Mouse (Mus musculus) CH12.LX (cell line): Measurements from ENCODE around the gene Arid1a. TPM values are rescaled to one million over a fixed set of nuclear protein-coding genes. Genes with fewer than 3 reads are reported as not detected.

Experiments used
- DNase-seq: peaks from one replicate; pipeline ENCODE4 v3.0.0-alpha.2; 2013; ENCODE audit errors: extremely low read depth
- H3K27ac ChIP-seq: 2 replicates; pipeline ENCODE4 v1.5.1; 2012; ENCODE audit warnings: low read depth, mild to moderate bottlenecking, control low read depth, moderate library complexity; ENCODE audit not compliant: insufficient read depth
- H3K27me3 ChIP-seq: replicated peaks from 2 replicates; pipeline ENCODE3; 2012; ENCODE audit warnings: inconsistent platforms
- H3K36me3 ChIP-seq, 2 experiments: replicated peaks in 1 of 2; 2 replicates each; pipeline versions ENCODE3 to v1.6.1; 2012; ENCODE audit warnings: inconsistent platforms in 1 of 2, low read length in 1 of 2, mild to moderate bottlenecking in 1 of 2, mixed read lengths in 1 of 2, moderate library complexity in 1 of 2; ENCODE audit not compliant: control insufficient read depth in 1 of 2, insufficient read depth in 1 of 2
- H3K4me1 ChIP-seq, 2 experiments: 2 replicates each; pipeline ENCODE4 v1.6.1; 2012; ENCODE audit warnings: inconsistent platforms in 1 of 2, moderate library complexity in 1 of 2; ENCODE audit not compliant: insufficient read depth in 2 of 2, control insufficient read depth in 1 of 2
- H3K4me2 ChIP-seq: 2 replicates; pipeline ENCODE4 v1.6.1; 2012; ENCODE audit warnings: low read depth, mild to moderate bottlenecking, control low read depth; ENCODE audit not compliant: poor library complexity, insufficient read depth, severe bottlenecking
- H3K4me3 ChIP-seq, 3 experiments: fragments of 150-350 bp in 1 of 3; sonication (generic) in 1 of 3; replicated peaks in 1 of 3; 2 replicates each; pipeline versions ENCODE3 to v1.5.1; 2011 to 2012; ENCODE audit warnings: low read depth in 2 of 3, low read length in 2 of 3, mild to moderate bottlenecking in 2 of 3, moderate library complexity in 2 of 3, control low read depth in 1 of 3, improper control_type of control experiment in 1 of 3, inconsistent platforms in 1 of 3, mixed read lengths in 1 of 3; ENCODE audit not compliant: poor library complexity in 1 of 3
- H3K79me2 ChIP-seq: replicated peaks from 2 replicates; pipeline ENCODE4 v1.6.1; 2012; ENCODE audit warnings: mild to moderate bottlenecking, moderate library complexity; ENCODE audit not compliant: control insufficient read depth, poor library complexity, insufficient read depth, severe bottlenecking; ENCODE audit errors: extremely low read depth
- H3K9ac ChIP-seq: 2 replicates; pipeline ENCODE4 v1.6.1; 2012; ENCODE audit warnings: low read depth, mild to moderate bottlenecking, control low read depth, moderate library complexity; ENCODE audit not compliant: insufficient read depth
- H3K9me3 ChIP-seq: replicated peaks from 2 replicates; pipeline ENCODE3; 2012; ENCODE audit warnings: low read length, inconsistent platforms, mixed read lengths
- CHD1 ChIP-seq: IDR thresholded peaks from 2 replicates; pipeline ENCODE4 v1.6.1; 2012; ENCODE audit warnings: low read depth, low read length, improper control_type of control experiment, inconsistent platforms
- CHD2 ChIP-seq: IDR thresholded peaks from 2 replicates; pipeline ENCODE4 v1.6.1; 2011; ENCODE audit warnings: low read length, improper control_type of control experiment
- CTCF ChIP-seq, 2 experiments: IDR thresholded peaks in 1 of 2; conservative IDR thresholded peaks in 1 of 2; 2 replicates each; pipeline ENCODE4 v1.5.1; 2011 to 2012; ENCODE audit warnings: low read depth in 2 of 2, low read length in 2 of 2, improper control_type of control experiment in 1 of 2, inconsistent platforms in 1 of 2, mild to moderate bottlenecking in 1 of 2, moderate library complexity in 1 of 2
- E2F4 ChIP-seq: IDR thresholded peaks from 2 replicates; pipeline ENCODE4 v1.6.1; 2011; ENCODE audit warnings: low read depth, low read length, improper control_type of control experiment; ENCODE audit not compliant: insufficient replicate concordance
- EP300 ChIP-seq: IDR thresholded peaks from 2 replicates; pipeline ENCODE4 v1.6.1; 2011; ENCODE audit warnings: low read length, improper control_type of control experiment
- ETS1 ChIP-seq: conservative IDR thresholded peaks from 2 replicates; pipeline ENCODE4 v1.6.1; 2012; ENCODE audit warnings: low read depth, mild to moderate bottlenecking, inconsistent platforms, low read length, improper control_type of control experiment, moderate library complexity
- JUN ChIP-seq: IDR thresholded peaks from 2 replicates; pipeline ENCODE4 v1.6.1; 2011; ENCODE audit warnings: low read depth, mild to moderate bottlenecking, low read length, improper control_type of control experiment, moderate library complexity; ENCODE audit not compliant: insufficient read depth
- JUND ChIP-seq: conservative IDR thresholded peaks from 2 replicates; pipeline ENCODE4 v1.6.1; 2011; ENCODE audit warnings: low read depth, low read length, improper control_type of control experiment
- MAFK ChIP-seq: IDR thresholded peaks from 2 replicates; pipeline ENCODE4 v1.6.1; 2011; ENCODE audit warnings: low read length, improper control_type of control experiment; ENCODE audit not compliant: insufficient replicate concordance
- MAX ChIP-seq: IDR thresholded peaks from 2 replicates; pipeline ENCODE4 v1.6.1; 2011; ENCODE audit warnings: low read length, improper control_type of control experiment
- MAZ ChIP-seq: IDR thresholded peaks from 2 replicates; pipeline ENCODE4 v1.6.1; 2012; ENCODE audit warnings: low read depth, mild to moderate bottlenecking, inconsistent platforms, low read length, improper control_type of control experiment, moderate library complexity
- MEF2A ChIP-seq: IDR thresholded peaks from 2 replicates; pipeline ENCODE4 v1.6.1; 2014; ENCODE audit warnings: low read depth, mild to moderate bottlenecking, inconsistent platforms, low read length, improper control_type of control experiment, borderline replicate concordance
- MYC ChIP-seq: IDR thresholded peaks from 2 replicates; pipeline ENCODE4 v1.6.1; 2011; ENCODE audit warnings: low read depth, mild to moderate bottlenecking, improper control_type of control experiment, low read length
- PAX5 ChIP-seq: IDR thresholded peaks from 2 replicates; pipeline ENCODE4 v1.6.1; 2012; ENCODE audit warnings: low read length, inconsistent platforms, mixed read lengths
- POLR2A ChIP-seq: IDR thresholded peaks from 2 replicates; pipeline ENCODE4 v1.6.1; 2011; ENCODE audit warnings: low read depth, mild to moderate bottlenecking, improper control_type of control experiment, low read length
- RAD21 ChIP-seq: IDR thresholded peaks from 2 replicates; pipeline ENCODE4 v1.6.1; 2011; ENCODE audit warnings: low read depth, mild to moderate bottlenecking, low read length, improper control_type of control experiment, moderate library complexity
- SMC3 ChIP-seq: IDR thresholded peaks from 2 replicates; pipeline ENCODE4 v1.6.1; 2011; ENCODE audit warnings: low read depth, low read length, improper control_type of control experiment
- UBTF ChIP-seq: IDR thresholded peaks from 2 replicates; pipeline ENCODE4 v1.6.1; 2012; ENCODE audit warnings: low read depth, mild to moderate bottlenecking, inconsistent platforms, low read length, improper control_type of control experiment, moderate library complexity
- USF1 ChIP-seq: IDR thresholded peaks from 2 replicates; pipeline ENCODE4 v1.6.1; 2014; ENCODE audit warnings: low read depth, mild to moderate bottlenecking, inconsistent platforms, low read length, improper control_type of control experiment
- ZC3H11A ChIP-seq: IDR thresholded peaks from 2 replicates; pipeline ENCODE4 v1.6.1; 2012; ENCODE audit warnings: low read depth, mild to moderate bottlenecking, inconsistent platforms, low read length, improper control_type of control experiment
- ZMIZ1 ChIP-seq: IDR thresholded peaks from 2 replicates; pipeline ENCODE4 v1.6.1; 2012; ENCODE audit warnings: low read depth, mild to moderate bottlenecking, inconsistent platforms, low read length, improper control_type of control experiment
- dilution Hi-C: fragments of 300-500 bp; cut with MboI; formaldehyde crosslinking; loops from 2 replicates; pipeline ENCODE4 v1.14.3; 2020; ENCODE audit warnings: low sequenced_read_pairs; ENCODE audit not compliant: extremely low pct_unique_long_range_greater_than_20kb, extremely low pct_ligation_motif_present
- in situ Hi-C: fragments of 300-500 bp; cut with MboI; formaldehyde crosslinking; loops from 3 replicates; pipeline ENCODE4 v1.14.3; 2019; ENCODE audit warnings: low sequenced_read_pairs, low pct_ligation_motif_present, low pct_unique_long_range_greater_than_20kb, mixed read lengths
- polyA plus RNA-seq: library from polyadenylated mRNA; unstranded; fragments of >175 nt; gene quantifications from 2 replicates; pipeline ENCODE4 v1.2.1, GENCODE M21; 2012; ENCODE audit warnings: low read depth; ENCODE audit not compliant: insufficient read length
- total RNA-seq, 2 experiments: library from RNA; depleted of rRNA; stranded (reverse); fragments of 300-350 nt in 1 of 2; fragments of >200 nt in 1 of 2; gene quantifications; 2 replicates each; pipeline ENCODE4 v1.2.3; 2012 to 2014

Gene Arid1a
- total and polyA plus RNA-seq, 3 experiments, result 6.4 to 47.1 (median 19.1) TPM

GRCm38 (mm10) chr4:133769157-133769556 is 12.6 kb upstream of the Arid1a start:
- in situ Hi-C loops, result no loop called here
- dilution Hi-C loops, result no loop called here
- TF ChIP-seq ETS1, result no peak
- no peak for TF ChIP-seq ZMIZ1
- no peak for TF ChIP-seq JUND
- TF ChIP-seq CHD2, result no peak
- no peak for TF ChIP-seq MAFK
- TF ChIP-seq JUN, result no peak
- no peak for TF ChIP-seq MAX
- TF ChIP-seq E2F4, result no peak
- no peak for TF ChIP-seq CTCF (conservative IDR thresholded peaks at IDR 0.05 in 1 of 2, IDR thresholded peaks at IDR 0.05 in 1 of 2; ENCODE audit: low read depth in 2 of 2, low read length in 2 of 2)
- no peak for TF ChIP-seq EP300
- TF ChIP-seq, all 38 proteins: peak for 0
- Histone ChIP-seq H3K4me1 (no peaks in the 10 kb centered on the region; a peak in 1 of 4 replicates), H3K9me3 (no peaks in the 10 kb centered on the region), H3K36me3 (no peaks in the 10 kb centered on the region), H3K4me2 (no peak overlapping the region), H3K27me3 (no peaks in the 10 kb centered on the region), H3K27ac (no peak overlapping the region), H3K4me3 (no peak overlapping the region), H3K79me2 (no peaks in the 10 kb centered on the region), H3K9ac (no peak overlapping the region)
- DNase-seq, result no peak

- TF ChIP-seq RAD21 (no peak), CHD1 (no peak), ZC3H11A (no peak), SMC3 (no peak), POLR2A (no peak), ZMIZ1 (no peak), MYC (no peak)
- H3K27ac ChIP-seq, result no peak overlapping the region
- H3K36me3 ChIP-seq, result no peaks in the 10 kb centered on the region
- H3K9me3 ChIP-seq, result no peaks in the 10 kb centered on the region
- H3K4me2 ChIP-seq, result no peak overlapping the region
- no peak overlapping the region for H3K4me3 ChIP-seq
- no peak overlapping the region for H3K9ac ChIP-seq
- DNase-seq, result no peak
- H3K4me1 ChIP-seq, result peaks cover 0 to 6% of the 10 kb centered on the region in 2 experiments; a peak in 2 of 4 replicates
- H3K27me3 ChIP-seq, result no peaks in the 10 kb centered on the region
- in situ Hi-C loops (no loop called here), dilution Hi-C loops (no loop called here)
- H3K79me2 ChIP-seq, result no peaks in the 10 kb centered on the region
Observed at GRCm38 (mm10) chr4:133763112-133763511, 6.5 kb upstream of the Arid1a start.

- dilution Hi-C loops, result no loop called here
- no peak overlapping the region for H3K4me3 ChIP-seq
- no peak overlapping the region for H3K27ac ChIP-seq
- peaks cover 8 to 13% of the 10 kb centered on the region in 2 experiments; a peak in 3 of 4 replicates for H3K4me1 ChIP-seq
- TF ChIP-seq PAX5 (no peak), UBTF (no peak), MEF2A (no peak), ZC3H11A (no peak), USF1 (no peak), CTCF (conservative IDR thresholded peaks at IDR 0.05 in 1 of 2, IDR thresholded peaks at IDR 0.05 in 1 of 2; ENCODE audit: low read depth in 2 of 2, low read length in 2 of 2) (no peak), MAZ (no peak), SMC3 (no peak)
- in situ Hi-C loops, result loop anchor here (5.0 to 10.0 kb wide), 3 partner anchors 33 to 85 kb away; partner anchors contain the start of gene Pigv
- H3K79me2 ChIP-seq, result peaks cover 13% of the 10 kb centered on the region; the same call in 1 of the 2 replicates
- no peaks in the 10 kb centered on the region for H3K36me3 ChIP-seq
- H3K4me2 ChIP-seq, result no peak overlapping the region
- no peaks in the 10 kb centered on the region for H3K9me3 ChIP-seq
- DNase-seq, result no peak
- H3K27me3 ChIP-seq, result no peaks in the 10 kb centered on the region
- H3K9ac ChIP-seq, result no peak overlapping the region
Observed at GRCm38 (mm10) chr4:133759659-133760058, 3.1 kb upstream of the Arid1a start.
